In genomic region chr10:75277501-75277900, GRCm38 (mm10) we compare ENCODE assay signal across 9 mouse cellular contexts. TPM values are rescaled to one million over a fixed set of nuclear protein-coding genes. Genes with fewer than 3 reads are reported as not detected.
DNase-seq lines count a peak whose midpoint lies in the region; ATAC-seq and TF ChIP-seq lines count a peak whose summit lies in the region.
"Had no signal": no experiment of that assay in that cellular context is flagged by ENCODE, and none has a peak within 500 bp of the region (broad histone marks: within the 10 kb centered on the region; RNA-seq: fewer than 3 reads in every experiment).

No protein-coding gene starts in this region.

- no peaks in the 10 kb centered on the region for H3K27me3 ChIP-seq in heart, adult 2 months (ENCODE audit: control insufficient read depth, insufficient read depth, low read length)
- H3K27me3 ChIP-seq in neural tube, embryonic 12.5 days (replicated peaks), result no peaks in the 10 kb centered on the region
- H3K27me3 ChIP-seq in neural tube, embryonic 15.5 days (replicated peaks), result no peaks in the 10 kb centered on the region
- H3K27me3 ChIP-seq in midbrain, postnatal 0 days (ENCODE audit: insufficient read depth, low read length), result no peaks in the 10 kb centered on the region
- H3K27me3 ChIP-seq: midbrain, embryonic 12.5 days had no signal

- 67% methylated on average over 1 of the region's 1 CpGs for WGBS in heart, adult 2 months
- 78% methylated on average over 1 of the region's 1 CpGs for WGBS in neural tube, embryonic 12.5 days
- WGBS in neural tube, embryonic 15.5 days, result 83% methylated on average over 1 of the region's 1 CpGs
- 73% methylated on average over 1 of the region's 1 CpGs for WGBS in midbrain, postnatal 0 days

- no peak for TF ChIP-seq EP300 in heart, adult 2 months (IDR thresholded peaks at IDR 0.05; ENCODE audit: insufficient read depth, low read depth, low read length)

- no peaks in the 10 kb centered on the region for H3K79me2 ChIP-seq in heart, adult 2 months (replicated peaks; ENCODE audit: control insufficient read depth, insufficient read depth, low read length)

- TF ChIP-seq POLR2A in heart, adult 2 months (IDR thresholded peaks at IDR 0.05; ENCODE audit: insufficient read depth, low read depth, low read length), result no peak

- peak in 1 of 2 experiments; percentile 47 for DNase-seq in heart, adult 2 months
- DNase-seq in heart, postnatal 25 days (ENCODE audit: low spot score), result no peak
- peak; percentile 33 for DNase-seq in midbrain, postnatal 0 days (ENCODE audit: low spot score)
- no peak for DNase-seq in gastrocnemius, postnatal 36 days
- no peak for DNase-seq in MN1 (ENCODE audit: low spot score)

- no peak overlapping the region for H3K4me3 ChIP-seq in heart, adult 2 months
- H3K4me3 ChIP-seq in neural tube, embryonic 12.5 days, result no peak overlapping the region
- H3K4me3 ChIP-seq in neural tube, embryonic 15.5 days (replicated peaks), result no peak overlapping the region
- H3K4me3 ChIP-seq in midbrain, postnatal 0 days (ENCODE audit: low read depth, low read length), result no peak overlapping the region
- H3K4me3 ChIP-seq: midbrain, embryonic 12.5 days had no signal

- H3K4me1 ChIP-seq in heart, adult 2 months (ENCODE audit: control insufficient read depth, insufficient read depth, low read length), result peaks cover 3% of the 10 kb centered on the region; the same call in 1 of the 2 replicates
- H3K4me1 ChIP-seq in neural tube, embryonic 12.5 days, result no peaks in the 10 kb centered on the region
- H3K4me1 ChIP-seq in neural tube, embryonic 15.5 days, result no peaks in the 10 kb centered on the region
- H3K4me1 ChIP-seq in midbrain, postnatal 0 days (ENCODE audit: insufficient read depth, low read length), result no peaks in the 10 kb centered on the region
- H3K4me1 ChIP-seq: midbrain, embryonic 12.5 days had no signal

- no peak overlapping the region for H3K27ac ChIP-seq in heart, adult 2 months
- H3K27ac ChIP-seq in neural tube, embryonic 12.5 days, result no peak overlapping the region
- no peak overlapping the region for H3K27ac ChIP-seq in neural tube, embryonic 15.5 days (replicated peaks)
- H3K27ac ChIP-seq in midbrain, postnatal 0 days (ENCODE audit: low read depth, low read length), result no peak overlapping the region
- H3K27ac ChIP-seq: midbrain, embryonic 12.5 days had no signal

- intact Hi-C loops in heart, adult 2 months (cut with DNase I), result loop anchor here (1.0 to 5.0 kb wide), 4 partner anchors 39 to 210 kb away; partner anchors contain the start of gene Adora2a
- intact Hi-C loops in heart, postnatal 25 days (cut with DNase I), result loop anchor here (2.0 to 5.0 kb wide), 3 partner anchors 40 to 159 kb away; partner anchors contain the start of gene Adora2a
- intact Hi-C loops in gastrocnemius, postnatal 36 days (cut with DNase I), result loop anchor here (5.0 kb wide), 1 partner anchor 160 kb away; no protein-coding TSS in a partner anchor

- no peak overlapping the region for H3K4me2 ChIP-seq in neural tube, embryonic 12.5 days (replicated peaks)
- H3K4me2 ChIP-seq in neural tube, embryonic 15.5 days, result no peak overlapping the region
- no peak overlapping the region for H3K4me2 ChIP-seq in midbrain, postnatal 0 days (ENCODE audit: low read depth, low read length, poor library complexity, severe bottlenecking)
- H3K4me2 ChIP-seq: midbrain, embryonic 12.5 days had no signal

- H3K9ac ChIP-seq in heart, adult 2 months (ENCODE audit: low read depth, low read length), result no peak overlapping the region
- no peak overlapping the region for H3K9ac ChIP-seq in neural tube, embryonic 12.5 days
- no peak overlapping the region for H3K9ac ChIP-seq in neural tube, embryonic 15.5 days (replicated peaks)
- no peak overlapping the region for H3K9ac ChIP-seq in midbrain, postnatal 0 days (replicated peaks; ENCODE audit: low read length, poor library complexity, severe bottlenecking)
- H3K9ac ChIP-seq: midbrain, embryonic 12.5 days had no signal

- TF ChIP-seq CTCF in heart, adult 2 months (IDR thresholded peaks at IDR 0.05), result peak; percentile 93
- TF ChIP-seq CTCF in midbrain, postnatal 0 days (IDR thresholded peaks at IDR 0.05), result peak; percentile 82

- ATAC-seq in neural tube, embryonic 12.5 days (ENCODE audit: low FRiP score, low read depth), result 0 out of 2 replicates have a peak, but pooled peaks have one; percentile 29
- ATAC-seq in neural tube, embryonic 15.5 days (ENCODE audit: low FRiP score), result no peak
- peak; percentile 63; the same call in 1 of the 2 replicates for ATAC-seq in common myeloid progenitor, adult 5-6 weeks (replicated peaks; ENCODE audit: low read depth, poor library complexity, severe bottlenecking)
- ATAC-seq in midbrain, postnatal 0 days (ENCODE audit: low FRiP score), result no peak

- no peaks in the 10 kb centered on the region for H3K9me3 ChIP-seq in neural tube, embryonic 12.5 days
- no peaks in the 10 kb centered on the region for H3K9me3 ChIP-seq in neural tube, embryonic 15.5 days (replicated peaks)
- no peaks in the 10 kb centered on the region for H3K9me3 ChIP-seq in midbrain, postnatal 0 days (ENCODE audit: low read length)
- H3K9me3 ChIP-seq: midbrain, embryonic 12.5 days had no signal

- peaks cover 2% of the 10 kb centered on the region for H3K36me3 ChIP-seq in heart, adult 2 months (ENCODE audit: control insufficient read depth, insufficient read depth, low read length)
- H3K36me3 ChIP-seq in neural tube, embryonic 12.5 days, result peaks cover 39% of the 10 kb centered on the region
- H3K36me3 ChIP-seq in neural tube, embryonic 15.5 days, result peaks cover 52% of the 10 kb centered on the region
- peaks cover 27% of the 10 kb centered on the region for H3K36me3 ChIP-seq in midbrain, postnatal 0 days (ENCODE audit: insufficient read depth, low read length)

RNA-seq across cellular contexts. Expression of gene Adora2a, which starts 39.2 kb away (rescaled TPM):
- total RNA-seq in heart, adult 2 months (2021), result 1 to 10 TPM; 7.1 to 7.2 TPM
- 14.3 and 18.1 TPM in 2 replicates for polyA plus RNA-seq in heart, adult 2 months (2012; rRNA removed)
- total RNA-seq in heart, postnatal 25 days (2021), result 10 to 100 TPM in 1 of 2 experiments, 1 to 10 TPM in 1; 9.6 to 13.8 TPM
- polyA plus RNA-seq in neural tube, embryonic 12.5 days (2016; fragmentation: Nextera tagmentation; extraction: Ambion mirVana), result 3.5 and 4.1 TPM in 2 replicates
- polyA plus RNA-seq in neural tube, embryonic 15.5 days (2015; fragmentation: Nextera tagmentation; extraction: Ambion mirVana), result 3.3 and 4.6 TPM in 2 replicates
- total RNA-seq in common myeloid progenitor, adult 5-6 weeks (2017), result 4.4 and 6.2 TPM in 2 replicates
- 4.3 and 11.7 TPM in 2 replicates for total RNA-seq in midbrain, postnatal 0 days (2014; rRNA removed)
- 1.7 and 1.9 TPM in 2 replicates for polyA plus RNA-seq in midbrain, postnatal 0 days (2015; fragmentation: Nextera tagmentation; extraction: Ambion mirVana)
- total RNA-seq in gastrocnemius, postnatal 36 days (2021), result 1 to 10 TPM; 1.6 to 1.9 TPM

Comparison
In these comparisons a context has a peak if more than half of its experiments do, and no peak if none do; other contexts are left out.
1. ATAC-seq: peak in neural tube, embryonic 12.5 days (single experiment) and common myeloid progenitor, adult 5-6 weeks (single experiment); none in neural tube, embryonic 15.5 days (single experiment) and midbrain, postnatal 0 days (single experiment).